Mouse (Mus musculus) E14TG2a.4 (cell line): Measurements from ENCODE around the gene Ptprf.

Source experiments
- CTCF ChIP-seq: conservative IDR thresholded peaks from 2 replicates; pipeline ENCODE4 v1.5.1; 2014; ENCODE audit warnings: low read length
- POU5F1 ChIP-seq: IDR thresholded peaks from 2 replicates; pipeline ENCODE4 v1.6.1; 2014; ENCODE audit warnings: low read length, borderline replicate concordance

- TF ChIP-seq CTCF (no peak), POU5F1 (no peak)
These were observed 110.7 kb downstream of the Ptprf start for GRCm38 (mm10) chr4:118180301-118181080.
